9 mouse cellular contexts compared by ENCODE assay signal in the genomic region with DNA sequence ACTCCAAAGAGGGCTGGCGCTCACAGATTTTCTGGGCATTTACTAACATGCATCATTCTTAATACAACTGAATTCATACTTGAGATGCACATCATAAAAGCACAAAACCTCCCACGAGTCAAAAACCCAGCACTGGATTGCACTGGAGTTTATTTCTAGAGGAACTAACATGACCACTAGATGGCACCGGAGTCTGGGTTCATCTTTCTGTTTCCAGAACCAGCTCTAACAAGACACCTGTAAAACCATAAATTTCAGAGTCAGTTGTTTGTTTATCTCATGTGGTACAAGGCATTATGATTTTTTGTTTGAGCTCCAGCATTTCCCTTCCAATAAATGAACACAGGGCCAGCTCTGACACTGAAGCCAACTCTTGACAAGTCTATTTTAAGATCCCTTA.
DNase-seq lines count a peak whose midpoint lies in the region; ATAC-seq and TF ChIP-seq lines count a peak whose summit lies in the region.
"Had no signal": no experiment of that assay in that cellular context is flagged by ENCODE, and none has a peak within 500 bp of the region (broad histone marks: within the 10 kb centered on the region; RNA-seq: fewer than 3 reads in every experiment).

No protein-coding gene starts in this region.

- H3K4me3 ChIP-seq in kidney, embryonic 15.5 days (replicated peaks): no peak overlapping the region
- H3K4me3 ChIP-seq in E14TG2a.4 (replicated peaks; ENCODE audit: low read length): no peak overlapping the region
- H3K4me3 ChIP-seq in layer of hippocampus, adult 2 months: no peak overlapping the region
- H3K4me3 ChIP-seq: limb, embryonic 13.5 days had no signal

- H3K27me3 ChIP-seq in kidney, embryonic 15.5 days: no peaks in the 10 kb centered on the region
- no peaks in the 10 kb centered on the region for H3K27me3 ChIP-seq in E14TG2a.4 (ENCODE audit: insufficient read depth, low read length)
- H3K27me3 ChIP-seq: limb, embryonic 13.5 days had no signal

- no peak for ATAC-seq in kidney, embryonic 15.5 days (replicated peaks; ENCODE audit: low FRiP score)
- ATAC-seq in megakaryocyte-erythroid progenitor cell, adult 5-6 weeks (replicated peaks; ENCODE audit: low FRiP score, low TSS enrichment, poor library complexity, severe bottlenecking): peak; percentile 55; the same call in 1 of the 2 replicates
- no peak for ATAC-seq in monocyte, adult 5-6 weeks (replicated peaks; ENCODE audit: insufficient number of reproducible peaks, low FRiP score, low TSS enrichment, poor library complexity, severe bottlenecking)

- no peak overlapping the region for H3K4me2 ChIP-seq in kidney, embryonic 15.5 days
- H3K4me2 ChIP-seq: limb, embryonic 13.5 days had no signal

- H3K9ac ChIP-seq in kidney, embryonic 15.5 days: no peak overlapping the region
- H3K9ac ChIP-seq: limb, embryonic 13.5 days had no signal

- no peaks in the 10 kb centered on the region for H3K36me3 ChIP-seq in kidney, embryonic 15.5 days
- no peaks in the 10 kb centered on the region for H3K36me3 ChIP-seq in E14TG2a.4 (ENCODE audit: insufficient read depth, low read length)
- H3K36me3 ChIP-seq: limb, embryonic 13.5 days had no signal

- 30% methylated on average over 3 of the region's 3 CpGs for WGBS in kidney, embryonic 15.5 days

- TF ChIP-seq CTCF in E14TG2a.4 (conservative IDR thresholded peaks at IDR 0.05; ENCODE audit: low read length): peak; percentile 57
- TF ChIP-seq CTCF in brain, embryonic 14.5 days (IDR thresholded peaks at IDR 0.05; ENCODE audit: borderline replicate concordance, extremely low read depth, insufficient read depth, insufficient read length): peak; percentile 67; the same call in 1 of the 2 replicates
- TF ChIP-seq CTCF in layer of hippocampus, adult 2 months (conservative IDR thresholded peaks at IDR 0.05): peak; percentile 94

- no peak overlapping the region for H3K27ac ChIP-seq in kidney, embryonic 15.5 days
- no peak overlapping the region for H3K27ac ChIP-seq in layer of hippocampus, adult 2 months
- H3K27ac ChIP-seq: limb, embryonic 13.5 days had no signal

- DNase-seq in kidney, adult 11 months: peak; percentile 23
- peak; percentile 88 for DNase-seq in brain, embryonic 14.5 days (ENCODE audit: low read depth)
- DNase-seq in frontal cortex, postnatal 10 days (ENCODE audit: low spot score in 2 of 2): peak; percentile 14 to 38
- peak; percentile 48 to 68 for DNase-seq in layer of hippocampus, adult 2 months (ENCODE audit: low spot score in 2 of 2)

- no peak for TF ChIP-seq POLR2A in brain, embryonic 14.5 days (IDR thresholded peaks at IDR 0.05; ENCODE audit: borderline replicate concordance, extremely low read depth, insufficient read depth, insufficient read length, poor library complexity, severe bottlenecking)

- no peaks in the 10 kb centered on the region for H3K9me3 ChIP-seq in kidney, embryonic 15.5 days (replicated peaks)
- no peaks in the 10 kb centered on the region for H3K9me3 ChIP-seq in E14TG2a.4 (ENCODE audit: low read length)
- H3K9me3 ChIP-seq: limb, embryonic 13.5 days had no signal

- no peaks in the 10 kb centered on the region for H3K4me1 ChIP-seq in kidney, embryonic 15.5 days
- no peaks in the 10 kb centered on the region for H3K4me1 ChIP-seq in E14TG2a.4 (replicated peaks; ENCODE audit: low read depth, low read length)

Comparison
In these comparisons a context has a peak if more than half of its experiments do, and no peak if none do; other contexts are left out.
1. DNase-seq: peak in every context shown above with its lines; median percentile 88 in brain, embryonic 14.5 days; 58 in layer of hippocampus, adult 2 months; 26 in frontal cortex, postnatal 10 days; 23 in kidney, adult 11 months.